Mouse (Mus musculus): ENCODE measurements around the gene Nubp2.

Nubp2 gene

GRCm38 (mm10) chr17:24894061-24894994, 8.2 kb upstream of the Nubp2 start:
- DNase-seq (ENCODE audit: low spot score in 2 of 2), result no peak

GRCm38 (mm10) chr17:24893276-24893675, 7.1 kb upstream of the Nubp2 start:
- no peak for DNase-seq (ENCODE audit: low spot score in 2 of 2)

GRCm38 (mm10) chr17:24892785-24893184, 6.6 kb upstream of the Nubp2 start:
- no peak for DNase-seq (ENCODE audit: low spot score in 2 of 2)

- DNase-seq (ENCODE audit: low spot score in 2 of 2), result no peak
These were observed 5.2 kb upstream of the Nubp2 start for GRCm38 (mm10) chr17:24891321-24891720.

- DNase-seq (ENCODE audit: low spot score in 2 of 2), result no peak
These were observed 4.3 kb upstream of the Nubp2 start for GRCm38 (mm10) chr17:24890151-24891092.

- DNase-seq (ENCODE audit: low spot score in 2 of 2), result no peak
These were observed 2.7 kb upstream of the Nubp2 start for GRCm38 (mm10) chr17:24888862-24889261.

GRCm38 (mm10) chr17:24887291-24888080, 1.3 kb upstream of the Nubp2 start:
- no peak for DNase-seq (ENCODE audit: low spot score in 2 of 2)

GRCm38 (mm10) chr17:24886932-24887271, 753 bp upstream of the Nubp2 start:
- no peak for DNase-seq (ENCODE audit: low spot score in 2 of 2)

GRCm38 (mm10) chr17:24885356-24886133, 604 bp downstream of the Nubp2 start:
- no peak for DNase-seq (ENCODE audit: low spot score in 2 of 2)

- no peak for DNase-seq (ENCODE audit: low spot score in 2 of 2)
These were observed 1.8 kb downstream of the Nubp2 start for GRCm38 (mm10) chr17:24884391-24884790.

GRCm38 (mm10) chr17:24881738-24882440, 4.3 kb downstream of the Nubp2 start:
- no peak for DNase-seq (ENCODE audit: low spot score in 2 of 2)

GRCm38 (mm10) chr17:24878531-24878930, 7.6 kb downstream of the Nubp2 start:
- DNase-seq (ENCODE audit: low spot score in 2 of 2), result no peak

- peak; percentile 65 to 81 for DNase-seq (ENCODE audit: low spot score in 2 of 2)
These were observed 8.1 kb downstream of the Nubp2 start for GRCm38 (mm10) chr17:24878117-24878397.

GRCm38 (mm10) chr17:24877336-24878116, 8.6 kb downstream of the Nubp2 start:
- no peak for DNase-seq (ENCODE audit: low spot score in 2 of 2)

- no peak for DNase-seq (ENCODE audit: low spot score in 2 of 2)
These were observed 11.2 kb downstream of the Nubp2 start for GRCm38 (mm10) chr17:24874989-24875388.

- no peak for DNase-seq (ENCODE audit: low spot score in 2 of 2)
These were observed 11.8 kb downstream of the Nubp2 start for GRCm38 (mm10) chr17:24874405-24874745.

- no peak for DNase-seq (ENCODE audit: low spot score in 2 of 2)
These were observed 12.3 kb downstream of the Nubp2 start for GRCm38 (mm10) chr17:24873695-24874404.

- no peak for DNase-seq (ENCODE audit: low spot score in 2 of 2)
These were observed 18.2 kb downstream of the Nubp2 start for GRCm38 (mm10) chr17:24867914-24868313.

GRCm38 (mm10) chr17:24865776-24866175, 20.4 kb downstream of the Nubp2 start, which contains the start of gene Igfals:
TSS of gene Igfals (plus strand) at chr17:24865997.
- no peak for DNase-seq (ENCODE audit: low spot score in 2 of 2)

Measured in heart, adult 9 months (tissue).